Mouse (Mus musculus): ENCODE data around the gene Usp3. TPM values are rescaled to one million over a fixed set of nuclear protein-coding genes. Genes with fewer than 3 reads are reported as not detected.

Gene Usp3
- polyA plus RNA-seq, 1 experiment, result 33.3 TPM

DNA sequence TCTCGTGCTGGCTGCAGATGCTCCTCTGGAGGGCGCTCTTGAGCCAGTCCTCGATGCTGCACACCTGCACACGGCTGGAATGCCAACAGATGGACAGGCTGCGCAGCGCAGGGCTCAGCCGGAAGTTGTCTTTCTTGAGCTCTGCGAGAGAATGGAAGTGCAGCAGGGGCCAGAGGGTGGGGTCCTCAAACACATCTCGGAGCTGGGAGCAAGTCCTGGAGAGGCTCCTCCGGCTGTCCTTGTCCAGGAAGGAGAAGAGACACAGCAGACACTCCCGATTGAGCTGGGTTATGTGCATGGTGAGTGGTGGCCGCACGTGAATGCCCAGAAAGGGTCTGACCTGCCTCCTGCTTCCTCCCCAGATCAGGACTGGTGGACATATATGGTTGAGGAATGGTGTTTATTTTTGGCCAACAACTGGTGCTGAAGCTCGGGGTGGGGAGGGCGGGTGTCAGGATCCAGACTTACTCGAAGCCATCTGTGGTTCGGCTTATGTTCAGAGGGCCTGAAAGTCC lies 78.6 kb downstream of the Usp3 start, which contains the start of gene Fbxl22:
Gene Fbxl22, minus strand, starts transcription at position 338 of the 515 bp plus-strand sequence.
- WGBS, result 73% methylated on average over 17 of the region's 17 CpGs
- peak; percentile 56; the same call in 1 of the 2 replicates for TF ChIP-seq CTCF (IDR thresholded peaks at IDR 0.05; ENCODE audit: control insufficient read depth, insufficient read depth, low read length)
- peak; percentile 20; the same call in 1 of the 2 replicates for TF ChIP-seq POLR2A (IDR thresholded peaks at IDR 0.05; ENCODE audit: borderline replicate concordance, control insufficient read depth, low read depth, low read length)
- no peak within 1 kb of the TSS for H3K4me3 ChIP-seq (replicated peaks; ENCODE audit: control insufficient read depth, low read depth, low read length)
- no peak within 1 kb of the TSS for H3K27ac ChIP-seq (ENCODE audit: control insufficient read depth, insufficient read depth, low read depth, low read length, poor library complexity)
- peaks cover 3% of the 10 kb centered on the region for H3K4me1 ChIP-seq (ENCODE audit: control insufficient read depth, insufficient read depth, low read length)

DNA sequence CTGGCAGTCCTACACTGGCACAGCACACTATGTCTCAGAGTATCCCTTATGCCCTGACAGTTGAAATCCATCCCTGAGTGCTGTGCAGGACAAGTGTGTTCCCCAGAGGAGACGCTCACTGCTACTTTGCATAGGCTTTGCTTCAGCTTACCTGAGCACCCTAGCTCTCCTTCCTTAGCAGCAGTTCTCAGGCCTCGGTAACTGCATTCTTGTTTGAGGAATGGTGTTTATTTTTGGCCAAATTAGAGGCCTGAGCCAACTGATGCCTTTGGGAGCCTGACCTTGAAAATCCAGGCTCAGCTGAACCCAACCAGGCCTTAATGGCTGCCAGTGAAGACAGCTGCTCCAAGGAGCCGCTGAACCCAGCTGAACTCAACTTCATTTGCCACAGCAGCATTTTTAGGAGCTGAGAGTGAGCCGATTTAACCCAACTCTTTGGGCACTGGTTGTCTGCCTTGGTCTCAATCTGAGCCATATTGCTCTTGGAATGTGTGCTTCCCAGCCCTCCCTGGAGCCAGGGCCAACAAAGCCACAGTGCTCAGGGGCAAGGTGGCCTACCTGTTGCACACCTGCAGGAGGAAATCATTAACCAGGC lies 79.2 kb downstream of the Usp3 start:
- Histone ChIP-seq H3K4me1 (ENCODE audit: control insufficient read depth, insufficient read depth, low read length) (peaks cover 3% of the 10 kb centered on the region), H3K27ac (ENCODE audit: control insufficient read depth, insufficient read depth, low read depth, low read length, poor library complexity) (no peak overlapping the region), H3K4me3 (replicated peaks; ENCODE audit: control insufficient read depth, low read depth, low read length) (no peak overlapping the region)
- no peak for TF ChIP-seq POLR2A (IDR thresholded peaks at IDR 0.05; ENCODE audit: borderline replicate concordance, control insufficient read depth, low read depth, low read length)
- TF ChIP-seq CTCF (IDR thresholded peaks at IDR 0.05; ENCODE audit: control insufficient read depth, insufficient read depth, low read length), result no peak
- WGBS, result 86% methylated on average over 4 of the region's 4 CpGs

DNA sequence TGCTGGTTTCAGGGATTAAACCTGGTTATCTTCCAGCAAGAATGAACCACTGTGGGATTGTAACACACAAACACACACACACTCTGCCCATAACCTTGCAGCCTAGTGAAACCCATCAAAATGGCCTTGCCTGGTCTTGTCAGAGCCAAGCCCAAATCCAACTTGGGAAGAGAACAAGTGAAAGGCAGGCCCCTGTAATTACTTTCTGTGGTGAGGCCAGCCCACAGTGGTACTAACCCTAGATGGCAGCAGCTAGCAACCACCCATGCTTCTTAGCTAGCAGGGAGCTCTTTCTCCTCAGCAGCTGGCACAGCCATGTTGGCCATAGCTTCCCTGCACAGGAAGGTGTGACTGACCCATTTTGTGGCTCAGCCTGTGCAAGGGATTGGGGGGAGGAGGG lies 79.8 kb downstream of the Usp3 start:
- TF ChIP-seq CTCF (IDR thresholded peaks at IDR 0.05; ENCODE audit: control insufficient read depth, insufficient read depth, low read length) (no peak), POLR2A (IDR thresholded peaks at IDR 0.05; ENCODE audit: borderline replicate concordance, control insufficient read depth, low read depth, low read length) (no peak)

DNA sequence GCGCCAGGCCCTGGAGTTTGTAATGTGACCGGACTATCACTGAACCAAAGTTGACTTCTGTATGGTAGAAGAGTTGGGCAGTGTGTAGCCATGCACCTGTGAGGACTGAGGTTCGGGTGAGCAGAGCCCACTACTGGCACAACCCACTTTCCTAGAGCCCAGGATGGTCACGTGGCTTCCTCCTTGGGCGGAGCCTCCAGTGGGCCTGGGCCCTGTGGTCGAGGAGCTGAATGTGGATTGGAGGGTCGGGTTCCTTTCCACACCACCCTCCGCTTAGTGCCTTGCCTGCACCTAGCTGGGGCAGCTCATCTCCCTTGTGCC lies 80.6 kb downstream of the Usp3 start:
- WGBS, result under 1% methylated on average over 8 of the region's 8 CpGs
- Histone ChIP-seq H3K4me1 (ENCODE audit: control insufficient read depth, insufficient read depth, low read length) (peaks cover 3% of the 10 kb centered on the region), H3K4me3 (replicated peaks; ENCODE audit: control insufficient read depth, low read depth, low read length) (peak overlapping the region; percentile 65), H3K27ac (ENCODE audit: control insufficient read depth, insufficient read depth, low read depth, low read length, poor library complexity) (peak overlapping the region; percentile 83)
- TF ChIP-seq POLR2A (IDR thresholded peaks at IDR 0.05; ENCODE audit: borderline replicate concordance, control insufficient read depth, low read depth, low read length) (peak; percentile 47; the same call in 1 of the 2 replicates), CTCF (IDR thresholded peaks at IDR 0.05; ENCODE audit: control insufficient read depth, insufficient read depth, low read length) (no peak)

More for the DNA sequence above, 79.8 kb downstream of the Usp3 start:
- H3K27ac ChIP-seq (ENCODE audit: control insufficient read depth, insufficient read depth, low read depth, low read length, poor library complexity), result no peak overlapping the region
- peaks cover 3% of the 10 kb centered on the region for H3K4me1 ChIP-seq (ENCODE audit: control insufficient read depth, insufficient read depth, low read length)
- H3K4me3 ChIP-seq (replicated peaks; ENCODE audit: control insufficient read depth, low read depth, low read length), result no peak overlapping the region

DNA sequence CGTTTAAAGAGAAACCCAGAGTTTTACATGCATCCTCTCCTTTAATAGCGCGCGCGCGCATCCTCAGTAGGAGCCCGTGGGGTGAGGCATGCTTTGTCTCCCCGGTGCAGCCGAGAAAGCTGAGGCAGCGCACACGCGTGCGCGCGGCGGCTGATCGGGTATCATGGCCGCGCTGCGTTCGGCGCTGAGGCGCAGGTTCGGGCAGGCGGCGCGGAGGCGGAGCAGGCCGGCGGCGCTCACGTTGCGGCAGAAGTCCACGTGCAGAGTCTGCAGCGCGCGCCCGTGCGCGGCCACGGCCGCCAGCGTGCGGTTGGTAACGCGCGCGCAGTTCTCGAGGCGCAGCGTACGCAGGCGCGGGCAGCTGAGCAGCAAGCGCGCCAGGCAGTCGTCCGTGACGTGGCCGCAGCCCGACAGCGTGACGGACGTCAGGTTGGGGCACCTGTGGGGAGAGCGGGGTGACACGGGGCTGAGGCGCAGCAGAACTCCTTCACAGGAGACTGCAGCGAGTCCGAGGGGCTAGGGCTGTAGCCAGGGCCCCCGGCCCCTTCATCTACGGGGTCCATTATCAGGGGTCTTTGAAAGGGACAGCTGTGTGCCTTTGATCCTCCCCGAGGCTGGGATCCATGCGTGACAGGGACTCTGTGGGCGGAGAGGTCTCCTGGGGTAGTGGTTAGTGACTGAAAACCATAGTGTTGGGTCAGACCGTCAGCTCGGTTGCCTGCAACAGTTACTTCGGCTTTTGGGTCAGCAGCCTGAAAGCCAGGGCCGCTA lies 81.2 kb downstream of the Usp3 start:
- Histone ChIP-seq H3K4me1 (ENCODE audit: control insufficient read depth, insufficient read depth, low read length) (peaks cover 3% of the 10 kb centered on the region), H3K4me3 (replicated peaks; ENCODE audit: control insufficient read depth, low read depth, low read length) (peak overlapping the region; percentile 65), H3K27ac (ENCODE audit: control insufficient read depth, insufficient read depth, low read depth, low read length, poor library complexity) (peak overlapping the region; percentile 83)
- WGBS, result under 1% methylated on average over 78 of the region's 78 CpGs
- no peak for TF ChIP-seq CTCF (IDR thresholded peaks at IDR 0.05; ENCODE audit: control insufficient read depth, insufficient read depth, low read length)
- TF ChIP-seq POLR2A (IDR thresholded peaks at IDR 0.05; ENCODE audit: borderline replicate concordance, control insufficient read depth, low read depth, low read length), result 0 out of 2 replicates have a peak, but pooled peaks have one; percentile 55

DNA sequence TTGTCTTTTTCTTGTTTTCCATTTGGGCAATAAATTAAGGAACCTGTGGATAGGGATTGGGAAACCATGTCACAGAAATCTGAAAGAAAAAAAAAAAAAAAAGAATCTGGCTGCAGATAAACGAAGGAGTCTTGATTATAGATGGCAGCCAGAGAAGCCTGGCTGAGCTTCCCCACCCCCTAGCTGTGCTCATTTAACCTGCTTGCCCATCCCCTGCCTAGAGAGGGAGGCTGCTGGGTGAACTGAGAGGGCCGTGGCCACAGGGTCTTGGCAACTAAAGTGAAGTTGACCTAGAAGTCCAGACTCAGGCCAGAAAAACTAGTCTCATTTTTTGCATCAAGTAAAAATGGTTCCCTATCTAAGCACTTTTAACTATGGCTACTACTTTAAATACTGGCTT lies 82.0 kb downstream of the Usp3 start:
- Histone ChIP-seq H3K27ac (ENCODE audit: control insufficient read depth, insufficient read depth, low read depth, low read length, poor library complexity) (no peak overlapping the region), H3K4me1 (ENCODE audit: control insufficient read depth, insufficient read depth, low read length) (peaks cover 6% of the 10 kb centered on the region), H3K4me3 (replicated peaks; ENCODE audit: control insufficient read depth, low read depth, low read length) (peak overlapping the region; percentile 21)
- TF ChIP-seq CTCF (IDR thresholded peaks at IDR 0.05; ENCODE audit: control insufficient read depth, insufficient read depth, low read length), result no peak
- TF ChIP-seq POLR2A (IDR thresholded peaks at IDR 0.05; ENCODE audit: borderline replicate concordance, control insufficient read depth, low read depth, low read length), result no peak
- 3% methylated on average over 2 of the region's 2 CpGs for whole genome bisulfite sequencing

DNA sequence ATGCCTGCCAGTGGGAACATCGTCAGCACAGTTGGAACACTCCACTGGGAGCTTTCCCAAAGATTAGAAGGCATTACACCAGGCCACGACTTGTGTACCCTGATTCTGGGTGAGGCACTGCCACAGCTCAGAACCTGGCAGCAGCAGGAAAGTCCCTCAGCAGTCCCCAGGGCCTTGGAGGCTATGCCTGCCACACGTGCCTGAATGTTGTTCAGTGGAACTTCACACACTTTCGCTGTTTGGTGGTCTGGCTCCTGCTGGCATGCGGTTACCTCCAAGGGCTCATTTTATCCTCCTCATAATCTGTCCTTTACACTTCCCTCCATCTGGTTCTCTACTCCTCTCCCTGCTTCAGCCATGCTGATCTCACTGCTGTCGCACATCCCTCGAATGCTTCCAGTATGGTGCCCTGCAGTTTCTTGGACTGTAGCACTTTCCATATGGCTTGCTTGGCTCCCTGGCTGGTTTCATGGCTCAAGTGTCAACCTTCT lies 82.5 kb downstream of the Usp3 start:
- H3K4me1 ChIP-seq (ENCODE audit: control insufficient read depth, insufficient read depth, low read length), result peaks cover 7% of the 10 kb centered on the region
- no peak overlapping the region for H3K4me3 ChIP-seq (replicated peaks; ENCODE audit: control insufficient read depth, low read depth, low read length)
- TF ChIP-seq CTCF (IDR thresholded peaks at IDR 0.05; ENCODE audit: control insufficient read depth, insufficient read depth, low read length) (no peak), POLR2A (IDR thresholded peaks at IDR 0.05; ENCODE audit: borderline replicate concordance, control insufficient read depth, low read depth, low read length) (no peak)
- WGBS, result 85% methylated on average over 7 of the region's 7 CpGs
- H3K27ac ChIP-seq (ENCODE audit: control insufficient read depth, insufficient read depth, low read depth, low read length, poor library complexity), result no peak overlapping the region

DNA sequence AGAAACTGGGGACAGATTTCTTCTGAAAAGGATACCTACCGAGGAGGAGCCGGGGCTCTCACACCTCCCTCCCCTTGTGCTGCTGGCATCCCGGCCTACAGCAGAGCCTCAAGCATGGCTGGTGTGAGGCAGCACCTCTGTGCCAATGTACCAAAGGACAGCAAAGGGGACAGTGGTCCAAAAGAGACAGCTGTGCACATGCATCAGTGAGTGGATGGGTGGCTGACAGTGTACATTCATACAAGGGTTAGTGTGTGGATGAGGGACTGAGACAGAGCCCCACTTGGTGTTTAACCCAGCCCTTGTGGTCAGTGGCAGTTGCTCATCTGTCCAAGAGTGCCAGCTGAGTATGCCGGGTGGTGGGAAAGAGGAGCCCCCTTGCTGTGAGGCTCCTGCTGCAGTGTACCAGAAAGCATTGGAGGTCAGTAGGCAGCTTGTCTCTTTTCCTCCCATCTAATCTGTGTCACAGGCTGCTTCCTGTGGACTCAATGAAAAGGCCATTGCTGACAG lies 84.0 kb downstream of the Usp3 start:
- no peak overlapping the region for H3K4me3 ChIP-seq (replicated peaks; ENCODE audit: control insufficient read depth, low read depth, low read length)
- no peak overlapping the region for H3K27ac ChIP-seq (ENCODE audit: control insufficient read depth, insufficient read depth, low read depth, low read length, poor library complexity)
- H3K4me1 ChIP-seq (ENCODE audit: control insufficient read depth, insufficient read depth, low read length), result peaks cover 11% of the 10 kb centered on the region
- TF ChIP-seq POLR2A (IDR thresholded peaks at IDR 0.05; ENCODE audit: borderline replicate concordance, control insufficient read depth, low read depth, low read length) (no peak), CTCF (IDR thresholded peaks at IDR 0.05; ENCODE audit: control insufficient read depth, insufficient read depth, low read length) (no peak)
- WGBS, result 87% methylated on average over 4 of the region's 4 CpGs

All from bone marrow, adult 2 months (tissue).